Mouse (Mus musculus): ENCODE measurements around the gene Smarcc1. TPM values are rescaled to one million over a fixed set of nuclear protein-coding genes. Genes with fewer than 3 reads are reported as not detected.
"Not testable (repeated sequence)": the region's sequence is repeated elsewhere in the genome, so short reads cannot be mapped to it uniquely, and the experiment has no call there.

Smarcc1 gene
- 80.0 and 105 TPM in 2 replicates for polyA plus RNA-seq (2015; fragmentation: Nextera tagmentation; extraction: Ambion mirVana)

GRCm38 (mm10) chr9:110116977-110117778 is at the start of gene Smarcc1:
TSS of gene Smarcc1 (plus strand) at chr9:110117708.
- no peaks in the 10 kb centered on the region for H3K9me3 ChIP-seq (replicated peaks; ENCODE audit: control insufficient read depth, low read length, poor library complexity, severe bottlenecking)
- H3K27me3 ChIP-seq (ENCODE audit: control insufficient read depth, insufficient read depth, low read depth, low read length) = no peaks in the 10 kb centered on the region
- H3K4me1 ChIP-seq (ENCODE audit: control insufficient read depth, insufficient read depth, low read length) = peaks cover 26% of the 10 kb centered on the region
- peak within 1 kb of the TSS; percentile 99 for H3K4me3 ChIP-seq (ENCODE audit: low read depth, low read length)
- peak within 1 kb of the TSS; percentile 95 for H3K27ac ChIP-seq (ENCODE audit: low read length)
- peak; percentile 98 for ATAC-seq
- peak within 1 kb of the TSS; percentile 91 for H3K9ac ChIP-seq (ENCODE audit: low read depth, low read length)
- H3K36me3 ChIP-seq (ENCODE audit: control insufficient read depth, insufficient read depth, low read length) = peaks cover 15% of the 10 kb centered on the region
- under 1% methylated on average over 72 of the region's 79 CpGs for WGBS
- peak within 1 kb of the TSS; percentile 85 for H3K4me2 ChIP-seq (ENCODE audit: low read length)

- WGBS = 89% methylated on average over 6 of the region's 6 CpGs
- Histone ChIP-seq H3K36me3 (ENCODE audit: control insufficient read depth, insufficient read depth, low read length) (peaks cover 21% of the 10 kb centered on the region), H3K4me3 (ENCODE audit: low read depth, low read length) (no peak overlapping the region), H3K9ac (ENCODE audit: low read depth, low read length) (no peak overlapping the region), H3K9me3 (replicated peaks; ENCODE audit: control insufficient read depth, low read length, poor library complexity, severe bottlenecking) (no peaks in the 10 kb centered on the region), H3K4me2 (ENCODE audit: low read length) (no peak overlapping the region), H3K4me1 (ENCODE audit: control insufficient read depth, insufficient read depth, low read length) (no peaks in the 10 kb centered on the region), H3K27ac (ENCODE audit: low read length) (no peak overlapping the region), H3K27me3 (ENCODE audit: control insufficient read depth, insufficient read depth, low read depth, low read length) (no peaks in the 10 kb centered on the region)
- ATAC-seq = no peak
Observed at GRCm38 (mm10) chr9:110068745-110069144, 48.8 kb upstream of the Smarcc1 start.

- ATAC-seq = no peak
- WGBS = 81% methylated on average over 9 of the region's 9 CpGs
- H3K36me3 ChIP-seq (ENCODE audit: control insufficient read depth, insufficient read depth, low read length) = peaks cover 15% of the 10 kb centered on the region
Observed at GRCm38 (mm10) chr9:110070358-110070757, 47.1 kb upstream of the Smarcc1 start.

GRCm38 (mm10) chr9:110071011-110071410 is 46.5 kb upstream of the Smarcc1 start:
- no peaks in the 10 kb centered on the region for H3K9me3 ChIP-seq (replicated peaks; ENCODE audit: control insufficient read depth, low read length, poor library complexity, severe bottlenecking)
- H3K4me1 ChIP-seq (ENCODE audit: control insufficient read depth, insufficient read depth, low read length) = no peaks in the 10 kb centered on the region
- H3K4me2 ChIP-seq (ENCODE audit: low read length) = no peak overlapping the region
- H3K9ac ChIP-seq (ENCODE audit: low read depth, low read length) = no peak overlapping the region
- H3K36me3 ChIP-seq (ENCODE audit: control insufficient read depth, insufficient read depth, low read length) = peaks cover 15% of the 10 kb centered on the region
- no peak for ATAC-seq
- WGBS = 89% methylated on average over 4 of the region's 4 CpGs
- H3K27me3 ChIP-seq (ENCODE audit: control insufficient read depth, insufficient read depth, low read depth, low read length) = no peaks in the 10 kb centered on the region
- H3K27ac ChIP-seq (ENCODE audit: low read length) = no peak overlapping the region
- no peak overlapping the region for H3K4me3 ChIP-seq (ENCODE audit: low read depth, low read length)

More at GRCm38 (mm10) chr9:110070358-110070757, 47.1 kb upstream of the Smarcc1 start:
- Histone ChIP-seq H3K4me2 (ENCODE audit: low read length) (no peak overlapping the region), H3K4me1 (ENCODE audit: control insufficient read depth, insufficient read depth, low read length) (no peaks in the 10 kb centered on the region), H3K9ac (ENCODE audit: low read depth, low read length) (no peak overlapping the region), H3K9me3 (replicated peaks; ENCODE audit: control insufficient read depth, low read length, poor library complexity, severe bottlenecking) (no peaks in the 10 kb centered on the region), H3K4me3 (ENCODE audit: low read depth, low read length) (no peak overlapping the region), H3K27ac (ENCODE audit: low read length) (no peak overlapping the region), H3K27me3 (ENCODE audit: control insufficient read depth, insufficient read depth, low read depth, low read length) (no peaks in the 10 kb centered on the region)

- 0% methylated on average over 1 of the region's 1 CpGs for WGBS
Observed at GRCm38 (mm10) chr9:110071843-110072242, 45.7 kb upstream of the Smarcc1 start.

GRCm38 (mm10) chr9:110076468-110076867 is 41.0 kb upstream of the Smarcc1 start:
- H3K4me3 ChIP-seq (ENCODE audit: low read depth, low read length); ATAC-seq; H3K4me1 ChIP-seq (ENCODE audit: control insufficient read depth, insufficient read depth, low read length); H3K27ac ChIP-seq (ENCODE audit: low read length); H3K9ac ChIP-seq (ENCODE audit: low read depth, low read length); H3K4me2 ChIP-seq (ENCODE audit: low read length); H3K9me3 ChIP-seq (replicated peaks; ENCODE audit: control insufficient read depth, low read length, poor library complexity, severe bottlenecking); H3K27me3 ChIP-seq (ENCODE audit: control insufficient read depth, insufficient read depth, low read depth, low read length): not testable (repeated sequence)
- peaks cover 19% of the 10 kb centered on the region for H3K36me3 ChIP-seq (ENCODE audit: control insufficient read depth, insufficient read depth, low read length)
- 77% methylated on average over 4 of the region's 7 CpGs for WGBS

More at GRCm38 (mm10) chr9:110071843-110072242, 45.7 kb upstream of the Smarcc1 start:
- Histone ChIP-seq H3K4me3 (ENCODE audit: low read depth, low read length) (no peak overlapping the region), H3K4me1 (ENCODE audit: control insufficient read depth, insufficient read depth, low read length) (no peaks in the 10 kb centered on the region), H3K27ac (ENCODE audit: low read length) (no peak overlapping the region), H3K36me3 (ENCODE audit: control insufficient read depth, insufficient read depth, low read length) (peaks cover 15% of the 10 kb centered on the region), H3K9ac (ENCODE audit: low read depth, low read length) (no peak overlapping the region), H3K9me3 (replicated peaks; ENCODE audit: control insufficient read depth, low read length, poor library complexity, severe bottlenecking) (no peaks in the 10 kb centered on the region), H3K27me3 (ENCODE audit: control insufficient read depth, insufficient read depth, low read depth, low read length) (no peaks in the 10 kb centered on the region), H3K4me2 (ENCODE audit: low read length) (no peak overlapping the region)
- no peak for ATAC-seq

- no peak overlapping the region for H3K4me3 ChIP-seq (ENCODE audit: low read depth, low read length)
- no peaks in the 10 kb centered on the region for H3K27me3 ChIP-seq (ENCODE audit: control insufficient read depth, insufficient read depth, low read depth, low read length)
- ATAC-seq = no peak
- no peaks in the 10 kb centered on the region for H3K9me3 ChIP-seq (replicated peaks; ENCODE audit: control insufficient read depth, low read length, poor library complexity, severe bottlenecking)
- no peaks in the 10 kb centered on the region for H3K4me1 ChIP-seq (ENCODE audit: control insufficient read depth, insufficient read depth, low read length)
- 77% methylated on average over 3 of the region's 3 CpGs for WGBS
- no peak overlapping the region for H3K27ac ChIP-seq (ENCODE audit: low read length)
- no peak overlapping the region for H3K4me2 ChIP-seq (ENCODE audit: low read length)
- H3K36me3 ChIP-seq (ENCODE audit: control insufficient read depth, insufficient read depth, low read length) = peaks cover 49% of the 10 kb centered on the region
- H3K9ac ChIP-seq (ENCODE audit: low read depth, low read length) = no peak overlapping the region
Observed at GRCm38 (mm10) chr9:110081066-110081465, 36.4 kb upstream of the Smarcc1 start.

- no peak overlapping the region for H3K4me3 ChIP-seq (ENCODE audit: low read depth, low read length)
- H3K9me3 ChIP-seq (replicated peaks; ENCODE audit: control insufficient read depth, low read length, poor library complexity, severe bottlenecking) = no peaks in the 10 kb centered on the region
- H3K9ac ChIP-seq (ENCODE audit: low read depth, low read length) = no peak overlapping the region
- no peak overlapping the region for H3K4me2 ChIP-seq (ENCODE audit: low read length)
- WGBS = 85% methylated on average over 25 of the region's 25 CpGs
- no peak overlapping the region for H3K27ac ChIP-seq (ENCODE audit: low read length)
- H3K36me3 ChIP-seq (ENCODE audit: control insufficient read depth, insufficient read depth, low read length) = peaks cover 73% of the 10 kb centered on the region
- no peaks in the 10 kb centered on the region for H3K27me3 ChIP-seq (ENCODE audit: control insufficient read depth, insufficient read depth, low read depth, low read length)
- no peaks in the 10 kb centered on the region for H3K4me1 ChIP-seq (ENCODE audit: control insufficient read depth, insufficient read depth, low read length)
- no peak for ATAC-seq
Observed at GRCm38 (mm10) chr9:110084201-110084964, 33.1 kb upstream of the Smarcc1 start.

- H3K27ac ChIP-seq (ENCODE audit: low read length) = no peak overlapping the region
- no peak for ATAC-seq
- no peak overlapping the region for H3K9ac ChIP-seq (ENCODE audit: low read depth, low read length)
- no peak overlapping the region for H3K4me3 ChIP-seq (ENCODE audit: low read depth, low read length)
- 97% methylated on average over 8 of the region's 8 CpGs for WGBS
- H3K4me1 ChIP-seq (ENCODE audit: control insufficient read depth, insufficient read depth, low read length) = no peaks in the 10 kb centered on the region
- H3K36me3 ChIP-seq (ENCODE audit: control insufficient read depth, insufficient read depth, low read length) = peaks cover 79% of the 10 kb centered on the region
- no peak overlapping the region for H3K4me2 ChIP-seq (ENCODE audit: low read length)
- H3K9me3 ChIP-seq (replicated peaks; ENCODE audit: control insufficient read depth, low read length, poor library complexity, severe bottlenecking) = no peaks in the 10 kb centered on the region
- H3K27me3 ChIP-seq (ENCODE audit: control insufficient read depth, insufficient read depth, low read depth, low read length) = no peaks in the 10 kb centered on the region
Observed at GRCm38 (mm10) chr9:110085693-110086092, 31.8 kb upstream of the Smarcc1 start.
